Mouse (Mus musculus): ENCODE measurements at regions not wholly inside any gene's neighbourhood (a gene's known extent, or its start where the extent isn't known, plus 50 kb on each side); places are given as distances from the start of the nearest gene placed in this dataset.

GRCm38 (mm10) chr4:80442711-80443110 is 391.2 kb upstream of the Tyrp1 start:
- 60% methylated on average over 4 of the region's 4 CpGs for WGBS
- no peak for ATAC-seq (ENCODE audit: low FRiP score)

DNA sequence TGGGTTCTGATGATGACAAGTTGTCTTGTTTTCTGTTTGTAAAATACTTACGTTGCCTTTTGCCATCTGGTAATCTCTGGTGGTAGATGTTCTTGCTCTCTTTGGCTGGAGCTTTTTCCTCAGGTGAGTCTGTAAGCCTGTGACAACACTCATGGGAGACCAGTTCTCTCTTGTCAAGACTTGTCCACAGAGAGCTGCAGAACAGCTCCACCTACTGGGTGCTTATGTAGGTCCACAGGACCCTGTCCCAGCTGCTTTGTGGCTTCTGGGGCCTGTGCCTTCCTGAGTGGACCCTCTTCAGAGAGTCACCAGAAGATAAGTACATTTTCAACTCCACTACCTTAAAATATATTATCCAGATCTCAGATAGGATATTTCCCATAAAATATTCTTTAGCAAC is 370.3 kb upstream of the Tyrp1 start:
- Histone ChIP-seq H3K9me3 (no peaks in the 10 kb centered on the region), H3K4me1 (replicated peaks) (no peaks in the 10 kb centered on the region), H3K4me2 (no peak overlapping the region), H3K9ac (no peak overlapping the region), H3K36me3 (no peaks in the 10 kb centered on the region), H3K27ac (no peak overlapping the region), H3K4me3 (no peak overlapping the region), H3K27me3 (no peaks in the 10 kb centered on the region)
- ATAC-seq (ENCODE audit: low FRiP score) = no peak
- 75% methylated on average over 1 of the region's 1 CpGs for WGBS

More at GRCm38 (mm10) chr4:80442711-80443110, 391.2 kb upstream of the Tyrp1 start:
- Histone ChIP-seq H3K9ac (no peak overlapping the region), H3K27ac (no peak overlapping the region), H3K4me1 (replicated peaks) (no peaks in the 10 kb centered on the region), H3K4me3 (no peak overlapping the region), H3K9me3 (no peaks in the 10 kb centered on the region), H3K27me3 (no peaks in the 10 kb centered on the region), H3K36me3 (no peaks in the 10 kb centered on the region), H3K4me2 (no peak overlapping the region)

DNA sequence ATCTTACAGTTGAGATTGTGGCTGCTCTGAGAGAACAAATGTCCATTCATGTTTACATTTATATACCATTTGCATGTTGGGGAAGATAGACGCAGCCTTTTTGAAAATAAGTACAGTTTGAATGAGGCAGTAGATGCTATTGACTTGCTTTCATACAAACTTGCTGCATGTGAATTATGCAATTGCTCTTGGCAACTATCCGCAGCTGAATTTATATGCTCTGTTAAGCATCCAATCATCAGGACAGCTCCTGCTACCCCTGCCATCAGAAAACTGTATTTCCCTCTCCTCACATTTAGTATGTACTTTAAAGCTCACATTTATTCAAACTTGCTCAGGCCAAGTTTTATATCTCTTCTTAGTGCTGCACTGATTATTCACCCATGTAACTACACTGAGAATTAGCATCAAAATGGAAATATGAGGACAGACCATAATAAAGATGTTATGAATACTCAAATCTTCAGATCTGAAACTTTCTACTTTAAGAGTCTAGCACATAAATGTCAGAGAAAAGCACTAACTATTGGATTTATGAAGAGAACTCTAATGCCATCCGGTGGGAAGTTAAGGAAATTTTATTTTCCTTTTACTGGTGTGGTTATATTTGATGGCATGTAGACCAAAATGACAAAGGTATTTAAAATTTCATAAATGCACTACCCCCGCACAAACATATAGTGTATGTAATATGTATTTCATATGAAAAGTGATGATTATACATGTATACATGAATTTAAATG is 358.0 kb upstream of the Tyrp1 start:
- H3K4me2 ChIP-seq = no peak overlapping the region
- H3K4me3 ChIP-seq = no peak overlapping the region
- no peak overlapping the region for H3K27ac ChIP-seq
- H3K36me3 ChIP-seq = no peaks in the 10 kb centered on the region
- ATAC-seq (ENCODE audit: low FRiP score) = no peak
- H3K27me3 ChIP-seq = no peaks in the 10 kb centered on the region
- no peak overlapping the region for H3K9ac ChIP-seq
- WGBS = 84% methylated on average over 4 of the region's 4 CpGs
- H3K9me3 ChIP-seq = no peaks in the 10 kb centered on the region
- H3K4me1 ChIP-seq (replicated peaks) = no peaks in the 10 kb centered on the region

DNA sequence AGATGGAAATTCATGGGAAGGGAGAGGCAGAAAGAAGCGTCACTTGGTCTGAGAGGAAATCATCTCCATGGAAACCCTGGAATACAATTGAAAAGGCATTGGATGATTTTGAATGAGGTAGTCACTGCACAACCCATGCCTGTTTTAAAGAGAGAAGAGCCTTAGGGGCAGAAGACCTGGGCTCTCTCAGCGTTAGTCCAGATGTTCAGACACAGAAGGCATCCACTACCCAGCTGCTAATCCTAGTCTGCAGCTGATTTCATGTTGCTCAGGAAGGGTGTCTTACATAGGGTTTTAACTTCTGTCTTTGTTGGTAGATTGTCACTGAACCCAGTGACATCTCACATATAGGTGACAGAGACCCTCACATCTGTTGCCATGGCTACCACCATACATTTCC is 318.8 kb upstream of the Tyrp1 start:
- Histone ChIP-seq H3K4me1 (replicated peaks) (0 out of 2 replicates have a peak, but pooled peaks cover 6% of the 10 kb centered on the region), H3K4me2 (no peak overlapping the region), H3K36me3 (no peaks in the 10 kb centered on the region), H3K27ac (no peak overlapping the region), H3K27me3 (no peaks in the 10 kb centered on the region), H3K9ac (no peak overlapping the region), H3K9me3 (no peaks in the 10 kb centered on the region), H3K4me3 (no peak overlapping the region)
- WGBS = 49% methylated on average over 2 of the region's 2 CpGs
- no peak for ATAC-seq (ENCODE audit: low FRiP score)

DNA sequence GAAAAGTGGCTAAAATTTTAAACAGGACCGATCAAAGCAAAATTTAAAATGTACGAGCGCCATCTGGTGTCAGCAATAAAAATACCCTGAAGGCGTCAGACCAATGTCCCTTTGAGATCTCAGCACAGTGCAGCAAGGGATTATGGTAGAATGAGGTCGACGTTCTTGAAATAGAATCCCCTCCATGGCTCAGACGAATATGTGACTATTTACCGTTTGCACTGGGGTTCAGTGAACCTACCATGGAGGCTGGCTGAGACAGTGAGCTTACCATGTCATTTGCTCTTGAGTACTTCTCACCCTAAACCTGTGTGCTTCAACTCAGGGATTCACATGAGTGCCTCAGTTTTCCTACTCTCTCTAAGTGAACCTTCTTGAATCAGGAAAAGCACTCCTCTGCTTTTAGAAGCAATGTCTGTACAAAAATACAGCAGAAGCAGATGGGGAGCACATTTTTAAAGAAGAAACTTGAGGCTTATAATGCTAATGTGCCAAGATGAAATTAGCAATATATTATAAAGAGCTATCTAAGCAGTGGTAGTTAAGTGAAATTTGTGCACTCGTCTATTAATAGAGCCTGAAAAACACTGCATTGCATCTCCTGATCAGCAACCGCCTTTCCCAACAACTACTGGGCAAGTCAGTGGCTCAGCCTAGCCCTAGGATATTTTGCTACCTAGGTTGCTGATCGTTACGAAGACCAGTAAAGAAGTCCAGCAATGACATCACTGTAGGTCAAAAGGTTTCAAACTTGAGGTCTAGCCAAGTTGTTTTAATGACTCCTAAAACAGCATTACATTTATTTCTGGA is 316.2 kb upstream of the Tyrp1 start:
- H3K9ac ChIP-seq = no peak overlapping the region
- peak; percentile 74 for ATAC-seq (ENCODE audit: low FRiP score)
- H3K4me3 ChIP-seq = no peak overlapping the region
- H3K9me3 ChIP-seq = no peaks in the 10 kb centered on the region
- H3K27me3 ChIP-seq = no peaks in the 10 kb centered on the region
- WGBS = 31% methylated on average over 12 of the region's 12 CpGs
- H3K36me3 ChIP-seq = no peaks in the 10 kb centered on the region
- peak overlapping the region; percentile 35 for H3K4me2 ChIP-seq
- H3K4me1 ChIP-seq (replicated peaks) = 0 out of 2 replicates have a peak, but pooled peaks cover 6% of the 10 kb centered on the region
- no peak overlapping the region for H3K27ac ChIP-seq

DNA sequence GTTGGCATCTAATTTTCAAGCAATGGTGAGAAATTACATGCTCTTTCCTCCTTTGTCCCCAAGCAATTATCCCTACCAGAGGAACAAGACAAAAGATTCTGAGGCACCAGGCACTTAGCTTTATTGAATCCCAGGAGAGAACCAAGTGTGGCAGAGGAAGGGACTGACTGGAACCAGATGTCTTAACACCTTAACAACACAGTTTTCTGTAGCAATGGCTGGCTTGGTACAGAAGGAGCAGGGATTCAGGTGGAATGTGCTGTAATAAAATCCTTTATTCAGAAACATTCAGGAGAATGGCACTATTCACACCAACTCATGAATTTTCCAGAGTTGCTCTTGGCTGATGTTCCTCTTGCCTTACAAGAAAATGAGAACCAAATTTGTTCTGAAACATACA is 315.3 kb upstream of the Tyrp1 start:
- no peak for ATAC-seq (ENCODE audit: low FRiP score)
- no peak overlapping the region for H3K9ac ChIP-seq
- no peak overlapping the region for H3K27ac ChIP-seq
- 0 out of 2 replicates have a peak, but pooled peaks cover 6% of the 10 kb centered on the region for H3K4me1 ChIP-seq (replicated peaks)
- H3K27me3 ChIP-seq = no peaks in the 10 kb centered on the region
- no peak overlapping the region for H3K4me2 ChIP-seq
- no peak overlapping the region for H3K4me3 ChIP-seq
- no peaks in the 10 kb centered on the region for H3K36me3 ChIP-seq
- no peaks in the 10 kb centered on the region for H3K9me3 ChIP-seq

DNA sequence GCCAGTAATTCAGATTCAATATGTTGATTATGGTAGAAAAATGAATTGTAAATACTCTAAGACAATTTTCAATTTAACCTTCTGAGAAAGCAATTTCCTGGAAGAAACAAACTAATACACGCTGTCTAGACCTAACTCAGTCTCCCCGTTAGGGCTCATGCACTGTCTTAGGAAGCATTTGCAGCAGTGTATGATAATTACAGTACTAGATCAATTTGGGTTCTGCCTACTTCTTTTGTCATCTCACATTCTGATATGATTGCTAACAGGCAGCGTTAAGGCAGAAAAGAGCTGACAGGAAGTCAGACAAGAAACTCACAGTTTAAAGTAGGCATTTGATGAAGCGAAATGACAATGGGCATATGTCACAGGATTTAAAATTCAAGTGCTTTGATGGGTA is 294.1 kb upstream of the Tyrp1 start:
- no peak overlapping the region for H3K4me3 ChIP-seq
- ATAC-seq (ENCODE audit: low FRiP score) = no peak
- WGBS = 79% methylated on average over 4 of the region's 4 CpGs
- H3K27me3 ChIP-seq = no peaks in the 10 kb centered on the region
- no peaks in the 10 kb centered on the region for H3K9me3 ChIP-seq
- H3K4me2 ChIP-seq = no peak overlapping the region
- H3K4me1 ChIP-seq (replicated peaks) = no peaks in the 10 kb centered on the region
- H3K36me3 ChIP-seq = no peaks in the 10 kb centered on the region
- H3K27ac ChIP-seq = no peak overlapping the region
- H3K9ac ChIP-seq = no peak overlapping the region

GRCm38 (mm10) chr4:80545086-80545485 is 288.8 kb upstream of the Tyrp1 start:
- H3K9ac ChIP-seq = no peak overlapping the region
- 89% methylated on average over 3 of the region's 3 CpGs for WGBS
- H3K4me1 ChIP-seq (replicated peaks) = no peaks in the 10 kb centered on the region
- no peaks in the 10 kb centered on the region for H3K9me3 ChIP-seq
- no peak for ATAC-seq (ENCODE audit: low FRiP score)
- H3K27ac ChIP-seq = no peak overlapping the region
- H3K4me2 ChIP-seq = no peak overlapping the region
- H3K36me3 ChIP-seq = no peaks in the 10 kb centered on the region
- no peak overlapping the region for H3K4me3 ChIP-seq
- no peaks in the 10 kb centered on the region for H3K27me3 ChIP-seq

DNA sequence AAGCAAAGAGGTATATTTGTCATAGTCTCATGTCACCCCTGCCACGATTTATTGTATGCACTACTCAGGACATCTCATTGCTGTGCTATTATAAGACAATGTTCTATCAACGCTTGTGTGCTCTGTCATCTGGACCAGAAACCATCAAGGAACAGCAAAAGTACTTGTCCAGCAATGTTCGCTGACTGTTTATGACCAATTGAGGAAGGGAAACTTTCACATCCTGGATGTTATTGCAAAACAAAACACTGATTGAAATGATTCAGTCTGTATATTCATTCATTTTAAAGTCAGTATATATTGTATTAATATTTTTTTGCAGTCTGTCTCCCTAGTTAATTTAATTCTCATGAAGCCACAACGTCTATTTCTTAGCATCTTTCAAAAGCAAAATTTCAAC is 244.5 kb upstream of the Tyrp1 start:
- Histone ChIP-seq H3K4me1 (replicated peaks) (no peaks in the 10 kb centered on the region), H3K9me3 (no peaks in the 10 kb centered on the region), H3K4me2 (no peak overlapping the region), H3K27ac (no peak overlapping the region), H3K36me3 (no peaks in the 10 kb centered on the region), H3K27me3 (no peaks in the 10 kb centered on the region), H3K4me3 (no peak overlapping the region), H3K9ac (no peak overlapping the region)
- ATAC-seq (ENCODE audit: low FRiP score) = no peak
- WGBS = 81% methylated on average over 4 of the region's 4 CpGs

- ATAC-seq (ENCODE audit: low FRiP score) = no peak
- H3K4me3 ChIP-seq = no peak overlapping the region
- H3K9ac ChIP-seq = no peak overlapping the region
- no peaks in the 10 kb centered on the region for H3K9me3 ChIP-seq
- no peak overlapping the region for H3K4me2 ChIP-seq
- no peaks in the 10 kb centered on the region for H3K4me1 ChIP-seq (replicated peaks)
- no peaks in the 10 kb centered on the region for H3K36me3 ChIP-seq
- H3K27me3 ChIP-seq = no peaks in the 10 kb centered on the region
- WGBS = 77% methylated on average over 4 of the region's 4 CpGs
- no peak overlapping the region for H3K27ac ChIP-seq
These were observed 205.7 kb upstream of the Tyrp1 start for GRCm38 (mm10) chr4:80628271-80628670.

DNA sequence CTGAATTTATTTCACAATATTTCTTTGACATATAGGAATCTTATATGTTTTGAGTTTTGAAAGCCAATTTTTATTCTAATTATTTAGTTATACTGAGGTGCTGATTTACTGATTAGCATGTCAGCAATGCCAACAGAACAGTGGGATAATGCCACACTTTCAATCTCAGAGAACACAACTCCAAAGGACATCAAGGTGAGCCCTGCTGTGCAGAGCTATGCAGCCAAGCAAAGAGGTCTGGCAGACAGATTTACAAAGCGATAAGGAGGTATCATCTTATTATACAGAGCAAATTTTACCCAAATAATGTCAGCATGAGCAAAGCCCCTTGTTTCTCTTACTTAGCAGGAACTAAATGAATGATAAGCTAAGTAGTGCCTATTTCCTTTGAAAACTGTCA is 204.7 kb upstream of the Tyrp1 start:
- Histone ChIP-seq H3K27me3 (no peaks in the 10 kb centered on the region), H3K36me3 (no peaks in the 10 kb centered on the region), H3K9me3 (no peaks in the 10 kb centered on the region), H3K27ac (no peak overlapping the region), H3K4me3 (no peak overlapping the region), H3K4me1 (replicated peaks) (no peaks in the 10 kb centered on the region), H3K4me2 (no peak overlapping the region), H3K9ac (no peak overlapping the region)
- WGBS = 76% methylated on average over 1 of the region's 1 CpGs
- no peak for ATAC-seq (ENCODE audit: low FRiP score)

DNA sequence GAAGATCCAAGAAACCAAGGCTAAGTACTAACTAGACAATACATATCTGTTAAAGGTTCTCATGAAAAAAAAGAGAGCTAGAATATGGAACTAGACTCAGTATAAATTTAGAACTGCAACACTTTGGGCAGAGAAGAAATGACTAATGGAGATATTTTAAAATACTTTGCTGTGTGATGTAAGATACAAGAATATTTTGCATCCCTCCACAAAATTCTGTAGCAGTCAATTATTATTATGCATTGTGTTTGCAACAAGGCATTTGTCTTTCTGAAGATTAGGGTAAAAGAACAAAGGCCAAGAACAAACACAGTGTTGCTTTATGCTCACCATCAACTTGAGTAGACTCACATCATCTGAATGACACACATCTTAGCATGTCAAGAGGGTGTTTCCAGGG is 203.7 kb upstream of the Tyrp1 start:
- no peaks in the 10 kb centered on the region for H3K27me3 ChIP-seq
- H3K4me2 ChIP-seq = no peak overlapping the region
- H3K9me3 ChIP-seq = no peaks in the 10 kb centered on the region
- H3K36me3 ChIP-seq = no peaks in the 10 kb centered on the region
- no peaks in the 10 kb centered on the region for H3K4me1 ChIP-seq (replicated peaks)
- no peak overlapping the region for H3K9ac ChIP-seq
- H3K27ac ChIP-seq = no peak overlapping the region
- H3K4me3 ChIP-seq = no peak overlapping the region
- no peak for ATAC-seq (ENCODE audit: low FRiP score)

- Histone ChIP-seq H3K27ac (no peak overlapping the region), H3K9ac (no peak overlapping the region), H3K4me3 (no peak overlapping the region), H3K36me3 (no peaks in the 10 kb centered on the region), H3K9me3 (no peaks in the 10 kb centered on the region), H3K27me3 (no peaks in the 10 kb centered on the region), H3K4me1 (replicated peaks) (no peaks in the 10 kb centered on the region), H3K4me2 (no peak overlapping the region)
- ATAC-seq (ENCODE audit: low FRiP score) = no peak
- 80% methylated on average over 4 of the region's 4 CpGs for WGBS
These were observed 202.9 kb upstream of the Tyrp1 start for GRCm38 (mm10) chr4:80631041-80631440.
